Mouse (Mus musculus): ENCODE measurements around the gene Kdelr3. TPM values are rescaled to one million over a fixed set of nuclear protein-coding genes. Genes with fewer than 3 reads are reported as not detected.

Kdelr3 gene
- total RNA-seq, 2 experiments from 2014 or later: 29.9 to 38.0 TPM

DNA sequence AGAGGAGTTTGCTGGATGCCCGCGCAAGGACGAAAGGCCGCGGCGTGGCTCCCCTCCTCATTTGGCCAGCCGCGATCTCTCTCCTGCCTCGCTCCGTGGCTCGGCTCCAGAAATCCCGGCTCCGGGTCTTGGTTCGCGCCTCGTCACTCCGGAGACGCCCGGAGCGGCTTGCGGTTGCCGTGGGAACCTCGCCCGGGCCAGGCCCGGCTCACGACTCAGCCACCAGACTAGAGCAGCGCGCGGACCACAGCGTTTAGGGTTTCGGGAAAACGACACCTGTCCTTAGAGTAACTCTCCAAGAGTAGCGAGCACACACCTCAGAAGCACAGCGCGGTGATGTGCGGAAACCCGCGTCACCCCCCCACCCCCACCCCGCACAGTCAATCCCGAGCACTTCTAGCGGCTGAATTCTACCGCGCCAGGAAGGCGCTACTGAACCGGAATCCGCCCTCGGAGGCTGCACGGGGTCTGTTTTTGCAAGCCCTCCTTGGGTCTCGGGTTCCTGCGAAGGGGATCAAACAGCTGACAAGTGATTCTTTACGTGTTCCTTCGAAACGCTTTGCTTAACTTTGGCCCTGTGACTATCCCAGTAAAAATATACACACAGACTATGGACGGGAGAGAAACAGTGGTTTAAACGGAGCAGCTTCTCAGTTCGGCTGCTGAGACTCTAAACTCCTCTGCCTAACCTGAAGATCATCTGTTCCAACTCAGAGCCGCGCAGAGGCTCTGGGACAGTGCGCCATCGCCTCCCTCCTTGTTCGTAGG lies 4.5 kb upstream of the Kdelr3 start:
- peak; percentile 92 for DNase-seq

GRCm38 (mm10) chr15:79513940-79514339 lies 2.3 kb upstream of the Kdelr3 start:
- DNase-seq: peak; percentile 50

DNA sequence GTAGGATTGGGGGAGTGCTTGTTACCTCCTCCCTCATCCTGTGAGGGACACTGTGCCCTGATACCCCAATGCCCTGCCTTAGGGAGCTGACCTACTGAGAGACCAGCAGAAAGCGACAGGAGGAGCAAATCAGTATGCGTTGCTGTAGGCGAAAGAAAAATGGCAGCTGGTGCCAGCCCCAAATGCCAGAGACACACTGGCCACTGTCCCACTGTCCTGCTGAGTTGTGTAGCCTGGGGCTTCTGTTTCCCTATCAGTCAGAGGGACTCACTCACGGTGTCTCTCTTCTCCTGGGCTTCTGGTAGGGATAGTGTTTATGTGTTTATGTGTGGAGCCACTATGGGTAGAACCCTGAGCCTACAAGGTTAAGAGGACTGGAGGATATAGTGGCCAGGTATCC lies 1.5 kb downstream of the Kdelr3 start:
- no peak for DNase-seq

DNA sequence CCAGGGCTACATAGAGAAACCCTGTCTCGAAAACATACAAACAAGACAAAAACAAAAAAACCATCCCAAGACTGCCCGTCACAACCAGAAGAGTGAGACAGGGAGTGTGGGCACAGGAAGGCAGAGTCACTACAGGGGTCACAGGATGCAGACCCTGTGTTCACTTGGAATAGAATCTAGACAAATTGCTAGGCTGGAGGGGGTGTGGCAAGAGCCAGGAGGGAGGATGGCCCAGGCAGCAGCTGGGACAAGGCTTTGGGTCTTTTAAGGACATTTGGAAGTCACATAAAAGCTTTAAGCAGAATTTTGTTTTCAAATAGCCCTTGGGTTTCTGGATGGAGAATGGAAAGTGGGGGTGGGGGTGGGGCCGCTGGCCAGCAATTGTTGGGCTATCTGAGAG lies 2.4 kb downstream of the Kdelr3 start:
- DNase-seq: no peak

- no peak for DNase-seq
These were observed 3.4 kb downstream of the Kdelr3 start for GRCm38 (mm10) chr15:79519400-79520220.

DNA sequence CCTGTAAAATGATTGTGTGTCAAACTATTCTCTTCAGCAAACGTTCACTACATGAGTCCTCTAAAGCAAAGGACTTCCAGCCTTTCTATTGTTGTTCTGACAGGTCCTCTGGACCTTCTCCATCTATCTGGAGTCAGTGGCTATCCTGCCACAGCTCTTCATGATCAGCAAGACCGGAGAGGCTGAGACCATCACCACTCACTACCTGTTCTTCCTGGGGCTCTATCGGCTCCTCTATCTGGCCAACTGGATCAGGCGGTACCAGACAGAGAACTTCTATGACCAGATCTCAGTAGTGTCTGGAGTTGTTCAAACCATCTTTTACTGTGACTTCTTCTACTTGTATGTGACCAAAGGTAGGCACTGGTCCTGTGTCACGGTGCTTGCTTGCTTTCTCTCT lies 9.4 kb downstream of the Kdelr3 start:
- DNase-seq: no peak

DNA sequence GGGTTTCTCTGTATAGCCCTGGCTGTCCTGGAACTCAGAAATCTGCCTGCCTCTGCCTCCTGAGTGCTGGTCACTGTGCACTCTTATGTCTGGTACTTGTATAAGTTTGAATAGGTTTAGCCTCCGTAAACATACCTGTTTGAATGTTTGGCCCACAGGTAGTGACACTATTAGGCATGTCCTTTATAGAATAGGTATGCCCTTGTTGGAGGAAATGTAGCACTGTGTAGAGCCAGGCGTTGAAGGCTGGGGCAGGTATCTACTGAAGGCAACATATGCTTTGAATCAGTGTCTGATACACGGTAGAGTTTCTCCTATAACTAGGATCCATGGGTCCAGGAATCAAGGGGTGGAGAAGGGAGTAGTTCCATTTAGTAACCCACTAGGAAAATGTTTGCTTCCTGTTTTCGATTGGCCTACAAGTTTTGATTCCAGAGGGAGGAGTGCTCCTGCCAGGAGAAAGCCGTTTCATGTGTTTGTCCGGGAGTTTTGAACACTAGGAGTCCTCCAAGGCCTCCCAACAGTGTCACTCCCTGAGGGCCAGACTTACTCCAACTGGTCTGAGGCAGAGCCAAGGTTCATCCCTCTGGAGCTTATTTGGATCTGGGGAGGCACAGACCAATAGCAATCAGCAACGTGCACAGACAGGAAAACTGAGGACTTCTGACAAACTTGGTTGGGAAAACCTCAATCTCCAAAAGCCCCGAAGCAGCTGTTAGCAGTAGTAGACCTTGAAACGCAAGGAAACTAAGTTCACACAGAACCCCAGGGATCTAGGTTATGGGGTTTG lies 10.0 kb downstream of the Kdelr3 start:
- no peak for DNase-seq

DNA sequence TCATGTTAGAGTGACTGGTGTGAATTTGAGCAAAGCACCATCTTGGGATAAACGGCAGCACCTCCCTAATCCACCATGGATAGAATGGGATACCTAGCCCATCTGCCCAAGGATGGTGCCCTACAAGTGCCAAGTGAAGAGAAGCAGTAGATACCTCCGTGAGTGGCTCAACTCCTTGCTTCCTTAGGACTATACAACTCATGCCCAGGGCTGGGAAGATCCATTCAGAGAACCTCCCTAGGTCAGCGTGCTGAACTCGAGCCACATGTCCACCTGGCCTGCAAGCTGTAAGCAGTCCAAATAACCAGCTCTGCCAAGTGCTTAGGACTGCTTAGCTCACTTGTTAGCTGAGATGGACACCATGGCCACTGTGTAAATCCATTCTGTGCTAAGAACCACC lies 11.0 kb downstream of the Kdelr3 start:
- DNase-seq: no peak

DNA sequence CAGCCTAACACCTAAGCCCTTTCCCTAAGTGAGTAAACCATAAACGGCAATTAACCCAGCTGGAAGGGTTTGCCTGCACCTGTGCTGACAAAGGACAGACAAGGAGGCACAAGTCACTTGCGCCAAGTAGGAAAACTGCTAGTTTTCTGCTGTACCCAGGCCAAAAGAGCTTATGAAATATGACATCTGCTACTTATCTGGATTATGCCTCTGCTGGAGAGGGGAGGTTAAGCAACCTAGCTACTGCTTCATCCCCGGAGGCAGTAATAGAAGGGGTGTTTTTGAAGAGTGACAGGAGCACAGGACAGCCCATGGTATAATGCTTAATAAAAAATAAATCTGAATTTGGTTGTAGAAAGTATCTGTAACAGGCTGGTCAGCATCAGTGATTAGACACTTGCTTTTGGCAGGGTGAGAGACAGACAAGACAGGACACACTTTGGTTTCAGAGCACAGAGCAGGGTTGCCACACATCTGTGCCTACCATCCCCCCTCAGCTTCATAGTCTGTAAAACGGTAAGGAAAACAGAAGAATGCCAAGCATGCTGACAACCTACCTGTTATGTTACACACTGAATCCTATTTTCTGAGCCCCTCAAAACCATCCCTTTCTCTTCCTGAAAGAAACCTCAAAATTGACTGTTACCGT lies 11.9 kb downstream of the Kdelr3 start:
- DNase-seq: no peak

- DNase-seq: no peak
These were observed 13.7 kb downstream of the Kdelr3 start for GRCm38 (mm10) chr15:79529935-79530334.

- no peak for DNase-seq
These were observed 17.6 kb downstream of the Kdelr3 start for GRCm38 (mm10) chr15:79533796-79534195.

- DNase-seq: no peak
These were observed 27.8 kb downstream of the Kdelr3 start for GRCm38 (mm10) chr15:79543968-79544367.

GRCm38 (mm10) chr15:79545496-79545895 lies 29.3 kb downstream of the Kdelr3 start:
- DNase-seq: no peak

GRCm38 (mm10) chr15:79545921-79546399 lies 29.7 kb downstream of the Kdelr3 start:
- peak; percentile 82 for DNase-seq

DNA sequence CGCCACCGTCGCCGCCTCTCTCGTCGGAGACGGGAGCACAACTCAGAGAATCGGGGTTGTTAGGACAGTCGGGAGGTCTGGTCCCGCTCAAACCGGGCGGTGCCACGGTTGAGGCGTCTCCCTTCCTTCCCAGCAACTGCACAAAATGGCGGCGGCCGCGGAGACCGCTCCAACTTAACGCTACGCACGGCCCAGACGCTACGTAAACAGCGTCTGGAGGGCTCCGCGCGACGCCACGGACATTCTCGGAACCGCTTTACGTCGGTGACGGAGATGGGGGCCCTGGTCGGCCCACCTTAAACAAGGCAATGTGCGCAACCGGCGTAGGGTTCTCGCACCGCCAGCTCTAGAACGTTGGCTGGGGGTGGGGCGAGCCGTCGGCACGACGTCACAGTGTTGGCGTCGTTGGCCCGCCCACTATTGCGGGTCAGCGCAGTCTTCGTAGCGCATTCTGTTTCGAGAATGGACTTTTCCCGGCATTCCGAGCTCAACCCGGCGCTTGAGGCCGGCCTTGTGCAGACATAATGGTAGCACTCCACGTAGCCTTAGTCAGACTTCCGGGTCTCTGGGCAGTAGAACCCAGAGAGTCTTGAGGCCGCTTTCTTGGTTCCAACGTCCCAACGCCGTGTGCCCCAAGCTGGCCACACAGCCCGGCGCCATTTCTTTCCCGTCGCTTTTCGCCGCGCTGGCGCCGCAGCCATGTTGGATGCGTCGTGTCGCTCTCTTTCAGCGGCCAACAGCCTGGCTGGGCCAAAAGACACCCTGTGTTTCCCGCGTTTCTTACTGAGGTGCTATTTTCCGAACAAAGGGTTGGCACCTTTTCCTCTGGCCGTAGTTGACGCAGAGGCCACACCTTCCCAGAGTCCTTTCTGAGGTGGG lies 30.4 kb downstream of the Kdelr3 start, which contains the start of gene Ddx17:
TSS of gene Ddx17 (minus strand) at position 332 of the 879 bp plus-strand sequence.
- DNase-seq: peak; percentile 98

DNA sequence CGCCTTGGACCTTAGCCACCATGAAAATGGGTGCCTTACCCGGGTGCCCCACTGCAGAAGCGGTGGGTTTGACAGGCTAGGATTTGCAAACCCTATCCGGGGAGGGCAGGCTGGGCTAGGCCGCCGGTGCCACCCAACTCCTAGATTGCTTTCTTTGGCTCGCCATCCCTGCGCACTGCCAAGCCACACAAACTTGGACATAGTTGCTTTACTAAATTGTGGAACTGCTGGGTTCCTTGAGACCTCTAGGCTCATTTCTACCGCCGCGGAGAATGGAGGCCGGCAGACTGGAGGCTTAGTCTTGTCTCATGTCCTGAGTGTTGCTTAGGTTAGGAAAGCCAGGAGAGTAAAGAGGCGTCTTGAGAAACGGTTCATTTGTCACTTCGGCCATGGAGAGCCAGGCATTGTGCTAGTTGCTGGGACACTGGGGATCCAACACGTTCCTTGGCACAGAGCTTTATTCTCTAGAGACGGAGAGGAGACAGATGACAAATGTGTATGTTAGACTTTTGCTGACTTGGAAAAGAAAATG lies 31.1 kb downstream of the Kdelr3 start:
- DNase-seq: no peak

- no peak for DNase-seq
These were observed 32.0 kb downstream of the Kdelr3 start for GRCm38 (mm10) chr15:79548226-79548625.

GRCm38 (mm10) chr15:79552566-79552965 lies 36.4 kb downstream of the Kdelr3 start:
- DNase-seq: no peak

DNA sequence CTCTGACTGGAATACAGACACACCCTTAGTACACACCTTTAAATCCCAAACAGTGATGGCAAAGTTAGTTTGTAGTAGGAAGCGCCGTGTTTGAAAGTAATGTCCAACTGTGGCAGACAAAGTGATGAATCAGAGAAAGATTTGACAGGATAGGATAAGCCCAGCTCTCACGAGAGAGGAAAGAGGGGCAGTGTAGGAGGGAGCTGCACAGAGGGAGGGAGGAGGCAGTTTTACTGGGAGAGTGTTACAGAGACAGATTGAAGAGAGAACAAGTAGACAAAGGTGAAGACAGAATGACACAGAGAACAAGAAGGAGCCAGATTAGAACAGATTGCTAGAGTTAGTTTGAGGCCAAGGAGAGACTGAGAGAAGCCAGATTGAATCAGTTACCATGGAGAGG lies 43.4 kb downstream of the Kdelr3 start:
- DNase-seq: no peak

GRCm38 (mm10) chr15:79562417-79562816 lies 46.2 kb downstream of the Kdelr3 start:
- DNase-seq: no peak

Data from gastrocnemius, postnatal 10 days (tissue).